Mouse (Mus musculus) heart, adult 11 months (tissue): Measurements from ENCODE around the gene Atf1.
"Not testable (repeated sequence)": the region's sequence is repeated elsewhere in the genome, so short reads cannot be mapped to it uniquely, and the experiment has no call there.

Source experiments
- DNase-seq: peaks from one replicate; pipeline ENCODE4 v3.0.0; 2022

Gene Atf1

DNA sequence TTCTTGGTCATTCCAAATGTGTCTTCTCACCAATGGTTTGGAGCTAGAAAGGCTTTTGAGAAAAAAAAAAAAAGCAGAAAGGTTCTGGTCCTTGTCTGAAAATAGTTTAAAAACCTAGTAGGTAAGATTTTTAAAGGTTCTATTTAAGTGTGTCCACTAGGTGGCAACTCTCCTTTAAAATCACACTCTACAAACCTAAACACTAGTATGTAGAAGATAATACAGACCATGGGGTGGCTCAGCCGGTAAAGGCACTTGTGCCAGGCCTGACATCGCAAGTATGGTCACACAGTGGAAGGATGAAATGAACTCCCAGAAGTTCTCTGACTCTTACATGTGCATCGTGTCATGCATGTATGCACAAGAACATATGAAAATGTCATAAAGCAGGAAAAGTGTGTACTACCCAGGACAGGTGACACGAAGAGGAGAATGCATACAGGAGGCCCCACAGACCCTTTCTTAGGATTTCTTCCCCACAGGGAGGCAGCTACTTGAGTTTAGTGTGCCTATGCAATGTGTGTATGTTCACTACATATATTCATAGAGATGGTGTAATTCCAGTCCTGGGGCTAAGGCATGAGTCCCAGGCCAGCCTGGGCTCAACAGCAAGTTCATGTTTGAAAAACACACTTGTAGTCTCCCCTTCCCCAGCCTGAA is 35.8 kb downstream of the Atf1 start:
- DNase-seq, result peak; percentile 68

DNA sequence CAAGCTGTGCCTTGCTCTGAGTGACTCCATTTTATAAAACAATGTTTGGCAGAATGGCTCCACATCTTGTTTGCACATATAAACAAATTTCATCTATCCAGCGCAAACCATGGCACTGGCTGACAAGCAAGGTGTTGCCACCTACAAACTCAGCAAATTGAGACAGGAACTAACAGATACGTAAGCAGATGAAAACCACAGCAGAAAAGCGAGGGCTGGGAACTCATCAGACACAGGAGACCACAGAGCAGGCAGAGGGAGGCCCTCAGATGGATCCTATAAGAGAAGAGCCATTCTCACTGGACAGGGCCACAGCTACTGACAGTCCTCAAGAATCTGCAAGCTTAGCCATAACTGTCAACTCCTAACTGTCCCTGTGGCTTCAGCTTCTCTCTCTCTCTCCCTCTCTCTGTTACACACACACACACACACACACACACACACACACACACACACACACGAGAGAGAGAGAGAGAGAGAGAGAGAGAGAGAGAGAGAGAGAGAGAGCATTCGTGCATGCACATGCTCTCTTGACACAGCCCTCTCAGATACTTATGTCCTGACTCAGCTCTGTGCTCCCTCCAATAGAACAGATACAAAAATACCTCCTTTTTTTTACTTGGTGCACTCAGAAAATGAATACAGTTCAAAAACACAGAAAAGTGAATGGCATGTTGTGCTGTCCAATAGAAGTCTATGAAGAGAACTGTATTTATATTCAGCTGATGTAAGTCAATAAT is 38.1 kb downstream of the Atf1 start:
- DNase-seq, result peak; percentile 81

DNA sequence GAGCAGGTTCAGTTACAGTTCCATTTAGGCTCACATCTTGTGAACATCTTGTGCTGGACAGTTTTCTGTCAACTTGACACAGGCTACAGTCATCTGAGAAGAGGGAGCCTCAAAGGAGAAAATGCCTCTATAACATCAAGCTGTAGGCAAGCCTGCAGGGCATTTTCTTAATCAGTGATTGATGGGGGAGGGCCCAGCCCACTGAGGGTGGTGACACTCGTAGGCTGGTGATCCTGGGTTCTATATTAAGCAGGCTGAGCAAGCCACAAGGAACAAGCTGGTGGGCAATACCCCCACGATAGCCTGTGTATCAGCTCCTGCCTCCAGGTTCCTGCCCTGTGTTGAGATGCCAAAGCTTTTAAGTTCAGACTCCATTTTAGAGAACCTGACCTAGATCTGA is 41.3 kb downstream of the Atf1 start:
- DNase-seq, result peak; percentile 71

DNA sequence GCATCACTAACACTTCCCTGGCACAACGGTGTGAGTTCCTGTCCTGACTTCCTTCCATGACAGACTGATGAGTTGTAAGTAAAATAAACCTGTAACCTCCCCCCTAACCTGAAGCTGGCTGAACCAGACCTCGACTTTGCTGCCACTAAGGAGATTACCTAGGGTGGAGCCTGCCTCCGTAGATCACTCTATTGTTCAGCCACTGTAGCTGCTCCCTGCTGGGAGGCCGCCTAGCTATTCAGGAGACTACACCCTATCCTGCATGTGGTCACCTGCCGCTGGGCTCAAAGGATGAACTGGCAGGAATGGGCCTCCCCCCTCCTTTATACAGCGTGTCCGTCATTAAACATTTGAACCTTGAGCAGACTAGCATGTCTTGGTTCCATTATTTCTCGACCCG is 42.2 kb downstream of the Atf1 start:
- DNase-seq, result peak; percentile 82

DNA sequence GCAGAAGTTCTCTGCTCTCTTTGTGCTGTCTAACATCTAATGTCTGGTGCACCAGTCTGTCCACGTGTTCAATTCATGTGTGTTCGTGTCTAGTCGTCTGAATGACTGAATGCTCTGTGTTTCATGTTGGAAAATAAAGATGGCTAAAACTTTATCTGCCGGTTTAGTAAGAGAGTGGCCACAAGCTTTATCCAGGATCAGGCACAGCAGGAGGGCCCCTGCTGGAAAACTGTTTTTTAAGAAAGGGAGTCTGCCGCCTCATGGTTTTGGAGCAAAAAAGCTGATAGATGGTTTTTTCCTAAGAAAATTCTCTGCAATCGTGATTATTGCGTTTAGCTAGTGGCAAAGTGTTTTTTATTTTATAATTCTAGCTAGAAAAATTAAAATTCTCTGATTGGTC is 43.0 kb downstream of the Atf1 start:
- DNase-seq, result not testable (repeated sequence)

DNA sequence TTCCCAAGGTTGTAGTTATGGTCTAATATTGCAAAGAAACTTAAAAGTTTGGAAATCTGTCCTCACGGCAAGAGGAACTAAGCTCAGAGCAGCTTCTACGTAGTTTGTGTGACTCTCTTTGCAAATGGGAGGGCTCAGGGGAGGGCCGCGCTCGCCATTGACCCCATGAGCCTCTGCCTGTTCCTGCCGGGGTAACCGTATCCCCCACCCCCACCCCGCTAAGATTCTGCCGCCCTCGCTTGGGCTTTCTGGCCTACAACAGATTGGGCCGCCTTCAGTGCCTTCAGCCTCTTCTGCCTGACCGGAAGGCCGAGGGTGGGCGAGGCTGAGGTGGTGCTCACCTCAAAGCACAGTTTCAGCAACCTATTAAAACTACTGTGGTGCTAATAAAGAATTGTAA is 43.8 kb downstream of the Atf1 start:
- peak; percentile 15 for DNase-seq

DNA sequence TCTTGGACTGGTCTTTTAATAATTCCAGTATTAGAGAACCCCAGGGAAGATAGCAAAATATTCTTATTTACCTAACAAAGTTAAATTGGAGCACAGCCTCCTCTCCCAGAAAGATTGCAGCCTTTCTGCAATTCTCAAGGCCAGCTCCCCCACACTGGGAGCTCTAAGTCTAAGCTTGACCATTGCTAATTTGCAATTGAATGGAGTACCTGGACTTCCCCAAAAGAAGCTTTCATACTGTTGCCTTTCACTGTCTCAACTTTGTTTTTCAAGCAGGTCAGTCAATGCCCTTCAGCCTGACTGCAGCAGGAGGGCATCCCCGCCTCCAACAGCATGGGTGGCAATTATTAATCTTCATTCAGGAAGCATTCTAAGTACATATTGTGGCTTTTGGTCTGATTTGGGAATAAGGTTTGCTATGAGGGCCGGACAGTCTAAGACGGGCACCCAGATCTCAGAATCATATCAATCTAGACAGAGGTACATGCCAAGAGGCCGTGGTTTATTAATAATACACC is 46.2 kb downstream of the Atf1 start:
- peak; percentile 49 for DNase-seq

DNA sequence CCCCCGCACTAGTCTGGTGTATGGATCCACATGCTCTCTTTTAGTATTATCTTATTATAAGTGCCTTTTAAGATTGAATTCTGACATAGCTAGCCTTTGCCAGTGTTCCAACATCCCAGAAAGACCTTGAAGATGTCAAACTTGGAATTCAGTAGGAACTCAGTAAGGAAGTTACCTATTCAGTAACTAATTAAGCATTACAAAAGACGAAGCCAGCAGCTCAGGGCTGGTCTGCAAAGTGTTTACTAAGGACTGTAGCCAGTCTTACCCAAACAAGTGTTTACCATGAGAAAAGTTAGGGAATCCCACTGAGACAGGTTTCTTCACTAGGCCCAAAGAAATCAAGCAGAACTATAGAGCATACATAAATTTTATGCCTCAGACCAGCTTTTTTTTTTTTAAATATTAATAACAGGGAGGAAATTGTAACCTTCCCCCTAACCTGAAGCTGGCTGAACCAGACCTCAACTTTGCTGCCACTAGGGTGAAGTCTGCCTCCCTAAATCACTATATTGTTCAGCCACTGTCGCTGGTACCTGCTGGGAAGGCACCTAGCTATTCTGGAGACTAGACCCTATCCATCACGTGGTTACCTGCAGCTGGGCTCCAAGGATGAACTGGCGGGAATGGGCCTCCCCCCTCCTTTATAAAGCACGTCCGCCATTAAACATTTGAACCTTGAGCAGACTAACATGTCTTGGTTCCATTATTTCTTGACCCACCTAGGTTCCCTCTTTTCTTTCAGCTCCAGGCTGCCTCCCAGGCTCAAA is 47.4 kb downstream of the Atf1 start:
- peak; percentile 55 for DNase-seq

DNA sequence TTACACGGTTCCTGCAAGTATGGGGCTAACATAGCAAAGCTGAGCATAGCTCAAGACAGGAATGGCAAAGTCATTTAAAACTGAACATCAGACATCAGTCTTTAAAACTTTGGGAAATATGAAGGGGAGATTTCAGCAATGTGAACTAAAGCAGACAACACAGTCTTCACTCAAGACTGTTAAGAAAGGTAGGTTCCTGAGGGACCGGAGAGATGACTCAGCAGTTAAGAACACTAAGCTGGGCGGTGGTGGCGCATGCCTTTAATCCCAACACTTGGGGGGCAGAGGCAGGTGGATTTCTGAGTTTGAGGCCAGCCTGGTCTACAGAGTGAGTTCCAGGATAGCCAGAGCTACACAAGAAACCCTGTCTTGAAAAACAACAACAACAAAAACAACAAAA is 48.8 kb downstream of the Atf1 start:
- peak; percentile 49 for DNase-seq

DNA sequence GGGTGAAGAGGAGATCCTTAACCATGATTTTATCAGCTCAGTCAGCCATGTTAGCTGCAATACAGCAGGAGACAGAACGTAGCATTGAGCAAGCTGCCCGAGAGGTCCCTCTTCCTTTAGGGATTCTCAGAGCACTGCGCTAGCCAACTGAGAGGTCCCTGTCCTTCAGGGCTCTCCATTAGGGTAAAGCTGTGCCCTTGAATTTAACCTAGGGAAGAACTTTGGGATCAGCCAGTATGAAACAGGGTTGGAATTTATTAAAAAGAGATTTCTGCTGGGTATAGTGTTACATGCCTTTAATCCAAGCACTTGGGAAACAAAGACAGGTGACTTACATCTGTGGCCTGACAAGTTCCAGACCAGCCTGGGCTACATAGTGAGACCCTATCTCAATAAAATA is 50.0 kb downstream of the Atf1 start:
- peak; percentile 62 for DNase-seq

DNA sequence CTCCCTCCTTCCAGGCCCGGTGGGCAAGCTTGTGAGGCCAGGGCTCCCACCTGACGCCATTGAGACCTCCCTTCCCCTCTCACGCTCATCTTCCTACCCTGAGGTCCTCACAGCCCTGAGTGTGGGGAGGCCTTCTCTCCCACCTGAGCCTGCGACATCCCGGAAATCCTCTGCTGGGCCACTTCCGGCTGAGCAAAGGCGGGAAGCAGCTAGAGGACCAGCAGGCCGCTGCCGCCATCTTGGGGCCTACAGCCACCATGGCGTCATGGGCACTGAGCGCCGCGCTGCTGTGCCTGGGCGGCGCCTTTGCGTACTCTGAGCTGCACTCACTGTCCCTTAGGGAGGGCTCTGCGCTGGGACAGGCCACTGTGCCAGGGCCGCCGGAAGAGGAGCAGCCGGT is 53.0 kb downstream of the Atf1 start, which contains the start of gene Tmprss12:
Gene Tmprss12 (plus strand): TSS at position 212 of the 400 bp plus-strand sequence.
- peak; percentile 83 for DNase-seq

DNA sequence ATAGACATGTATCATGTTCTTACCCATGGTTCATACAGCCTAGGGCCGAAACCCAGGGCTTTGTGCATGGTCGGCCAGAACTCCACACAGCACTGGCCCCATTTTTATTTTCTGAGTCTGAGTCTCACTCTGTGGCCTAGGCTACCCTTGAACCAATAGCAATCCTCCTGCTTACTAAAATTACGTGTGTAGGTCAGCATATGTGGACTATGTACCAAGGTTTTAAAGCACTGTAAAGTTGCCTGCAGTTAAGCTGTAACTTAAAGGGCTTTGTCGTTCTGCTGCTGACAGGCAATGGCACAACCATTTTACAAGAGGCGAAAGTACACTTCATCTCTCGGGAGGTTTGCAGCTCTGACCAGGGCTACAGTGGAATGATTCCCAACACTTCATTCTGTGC is 61.4 kb downstream of the Atf1 start:
- peak; percentile 45 for DNase-seq

DNA sequence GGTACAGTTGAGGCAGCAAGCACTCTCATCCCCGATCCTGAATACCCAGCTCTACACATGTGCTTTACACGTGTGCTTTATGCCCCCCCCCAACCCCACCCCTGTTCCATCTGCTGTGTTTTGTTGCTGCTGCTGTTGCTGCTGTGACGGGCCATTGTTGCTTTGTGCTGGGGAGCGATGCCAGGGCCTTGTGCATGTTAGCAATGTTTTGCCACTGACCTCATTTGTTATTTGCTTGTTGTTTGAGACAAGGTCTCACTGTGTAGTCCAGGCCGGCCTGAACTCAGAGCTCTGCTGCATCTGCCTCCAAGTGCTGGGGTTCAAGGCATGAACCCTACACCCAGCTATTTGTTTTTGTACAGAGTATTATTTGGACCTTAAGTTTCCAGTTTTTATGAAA is 63.2 kb downstream of the Atf1 start:
- peak; percentile 92 for DNase-seq

DNA sequence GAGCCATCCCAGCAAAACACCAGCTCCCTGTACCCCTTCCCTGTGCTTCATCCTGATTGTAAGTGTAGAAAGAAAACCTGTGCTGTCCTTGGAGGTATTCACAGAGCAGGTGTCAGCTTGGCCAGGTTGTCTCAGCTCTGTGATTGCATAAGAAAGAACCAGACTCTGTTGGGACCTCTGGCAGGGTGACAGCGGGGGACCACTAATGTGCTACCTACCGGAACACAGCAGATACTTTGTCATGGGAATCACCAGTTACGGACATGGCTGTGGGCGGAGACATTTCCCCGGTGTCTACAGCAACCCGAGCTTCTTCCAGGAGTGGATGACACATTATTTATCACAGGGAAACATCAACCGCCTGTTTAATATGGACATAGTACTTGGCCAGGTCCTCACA is 64.7 kb downstream of the Atf1 start:
- peak; percentile 59 for DNase-seq

DNA sequence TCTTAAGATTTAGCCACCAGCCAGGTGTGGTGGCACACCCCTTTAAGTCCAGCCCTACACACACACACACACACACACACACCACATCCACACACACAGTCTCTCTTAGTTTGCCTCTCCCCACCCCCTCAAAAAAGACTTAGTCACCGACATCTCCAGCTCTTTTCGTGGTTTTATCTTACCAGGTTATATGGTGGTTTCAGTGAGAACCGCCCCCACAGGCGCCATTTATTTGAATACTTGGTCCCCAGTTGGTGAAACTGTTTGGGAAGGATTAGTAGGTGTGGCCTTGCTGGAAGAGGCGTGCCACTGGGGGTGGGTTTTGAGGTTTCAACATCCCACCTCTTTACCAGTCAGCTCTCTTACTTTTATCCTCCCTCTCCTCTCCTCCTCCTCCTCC is 70.2 kb downstream of the Atf1 start:
- DNase-seq, result no peak

DNA sequence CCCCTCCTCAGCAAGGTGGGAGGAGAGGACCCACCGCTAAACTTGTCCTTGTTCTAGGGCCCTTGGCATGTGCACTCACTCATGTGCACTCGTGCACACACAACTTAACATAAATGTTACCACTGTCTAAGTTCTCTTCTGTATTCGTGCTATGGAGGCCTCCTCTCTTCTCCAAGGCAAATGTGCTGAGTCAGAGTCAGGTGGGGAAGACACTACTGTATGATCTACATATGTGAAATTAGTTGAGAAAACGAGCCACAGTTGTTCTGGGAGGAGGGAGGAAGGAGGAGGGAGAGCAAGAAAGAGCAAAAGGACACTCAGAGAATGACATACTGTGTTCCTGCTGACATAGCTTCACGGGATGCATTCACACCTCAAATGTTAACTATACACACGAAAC is 72.9 kb downstream of the Atf1 start:
- DNase-seq, result no peak

DNA sequence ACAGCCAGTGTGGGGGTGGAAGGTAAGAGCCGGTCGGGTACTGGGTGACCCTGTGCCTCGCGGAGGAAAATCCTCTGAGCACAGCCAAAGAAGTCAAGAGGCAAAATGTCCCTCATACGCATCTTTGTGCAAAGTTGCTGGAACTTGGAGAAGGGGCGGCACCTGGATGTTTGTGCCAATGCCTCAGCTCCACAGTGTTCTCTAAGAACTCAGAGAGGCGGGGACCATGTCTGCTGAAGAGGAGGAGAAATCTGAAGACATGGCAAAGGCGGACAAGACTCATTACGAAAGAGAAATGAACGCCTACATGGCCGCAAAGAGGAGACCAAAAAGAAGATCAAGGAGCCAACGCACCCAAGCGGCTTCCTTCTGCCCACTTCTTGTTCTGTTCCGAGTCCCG is 73.9 kb downstream of the Atf1 start:
- DNase-seq, result no peak

DNA sequence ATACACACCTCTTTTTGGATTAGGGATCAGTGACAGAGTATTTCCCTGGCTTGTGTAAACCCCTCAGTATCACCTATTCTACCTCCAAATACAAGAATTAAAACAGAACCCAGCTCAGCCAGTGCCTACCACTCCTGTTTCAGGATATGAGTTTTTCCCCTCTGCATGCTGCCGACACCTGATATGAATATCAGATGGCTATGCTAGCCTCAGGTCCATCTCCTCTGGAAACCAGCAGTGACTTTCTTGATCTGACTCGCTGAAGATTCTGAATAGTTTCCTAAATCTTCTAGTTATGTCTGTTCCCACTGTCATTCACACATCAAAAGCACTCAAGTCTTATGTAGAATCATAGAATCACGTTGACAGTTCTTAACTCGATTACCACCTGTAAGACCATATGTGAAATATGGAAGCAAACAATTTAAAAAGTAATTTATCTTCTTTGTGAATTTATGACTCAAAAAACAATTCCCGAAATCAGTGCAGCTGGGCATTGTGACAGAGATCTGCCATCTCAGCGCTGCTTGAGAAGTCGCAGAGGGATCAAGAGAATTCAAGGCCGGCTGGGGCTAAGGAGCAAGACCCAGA is 75.9 kb downstream of the Atf1 start:
- DNase-seq, result no peak

DNA sequence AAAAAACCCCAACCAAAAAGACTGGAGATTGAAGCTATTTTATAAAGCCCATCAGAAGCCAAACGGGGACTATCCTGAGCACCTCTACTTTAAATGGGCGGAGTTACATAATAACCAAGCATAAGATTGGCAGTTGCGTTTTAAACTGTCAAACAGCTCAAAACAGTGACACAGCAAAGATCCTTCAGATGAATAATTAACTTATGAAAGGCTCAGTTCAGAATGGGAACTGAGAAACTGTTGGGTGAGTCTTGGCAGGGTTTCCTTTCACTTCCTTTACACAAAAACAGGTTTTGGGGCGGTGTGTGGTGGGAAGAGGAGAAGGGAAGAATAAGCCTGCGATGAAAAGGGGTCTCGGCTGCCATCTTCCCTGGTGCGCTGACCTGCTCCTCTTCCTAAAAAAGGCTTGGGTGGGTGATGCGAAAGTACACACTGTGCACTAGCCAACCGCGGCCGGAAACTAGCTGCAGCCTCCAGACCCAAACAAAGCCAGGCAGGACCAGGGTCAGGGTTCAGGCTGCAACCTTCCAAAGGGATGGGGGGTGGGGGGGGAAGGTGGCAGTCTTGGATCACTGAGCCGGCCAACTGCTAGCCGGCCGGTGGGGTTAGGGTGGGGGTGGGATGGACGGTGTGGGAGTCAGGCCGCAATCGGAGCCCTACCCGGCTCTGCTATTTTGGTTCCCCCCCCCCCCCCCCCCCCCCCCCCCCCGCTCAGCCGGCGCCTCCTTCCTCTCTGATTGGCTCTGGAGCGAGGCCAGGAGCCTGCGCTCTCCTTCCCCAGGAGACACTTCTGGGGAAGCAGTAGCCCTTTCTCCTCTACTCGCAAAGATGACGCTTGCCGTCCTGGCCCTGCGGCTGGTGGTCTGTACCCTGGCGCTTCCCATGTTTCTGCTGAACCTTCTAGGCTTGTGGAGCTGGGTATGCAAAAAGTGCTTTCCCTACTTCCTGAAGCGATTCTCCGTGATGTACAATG is 76.7 kb downstream of the Atf1 start, which contains the start of gene Mettl7a1:
Gene Mettl7a1 (plus strand): TSS at position 122 of the 973 bp plus-strand sequence.
- DNase-seq, result peak; percentile 99

DNA sequence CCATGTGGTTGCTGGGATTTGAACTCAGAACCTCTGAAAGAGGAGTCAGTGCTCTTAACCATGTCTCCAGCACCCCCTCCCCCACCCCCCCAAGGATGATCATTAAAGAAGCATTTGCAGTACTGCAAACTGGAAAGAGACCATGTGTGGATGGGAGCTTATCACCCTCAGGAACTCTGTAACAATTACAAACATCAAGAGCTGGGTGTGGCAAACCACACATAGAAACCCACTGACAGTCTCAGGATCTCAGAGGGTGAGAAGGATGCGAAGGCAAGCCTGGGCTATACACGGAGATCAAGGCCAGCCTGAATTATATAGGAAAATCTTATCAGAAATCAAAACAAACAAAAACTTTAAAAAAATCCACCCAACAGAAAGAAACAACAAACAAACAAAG is 78.6 kb downstream of the Atf1 start:
- peak; percentile 67 for DNase-seq

DNA sequence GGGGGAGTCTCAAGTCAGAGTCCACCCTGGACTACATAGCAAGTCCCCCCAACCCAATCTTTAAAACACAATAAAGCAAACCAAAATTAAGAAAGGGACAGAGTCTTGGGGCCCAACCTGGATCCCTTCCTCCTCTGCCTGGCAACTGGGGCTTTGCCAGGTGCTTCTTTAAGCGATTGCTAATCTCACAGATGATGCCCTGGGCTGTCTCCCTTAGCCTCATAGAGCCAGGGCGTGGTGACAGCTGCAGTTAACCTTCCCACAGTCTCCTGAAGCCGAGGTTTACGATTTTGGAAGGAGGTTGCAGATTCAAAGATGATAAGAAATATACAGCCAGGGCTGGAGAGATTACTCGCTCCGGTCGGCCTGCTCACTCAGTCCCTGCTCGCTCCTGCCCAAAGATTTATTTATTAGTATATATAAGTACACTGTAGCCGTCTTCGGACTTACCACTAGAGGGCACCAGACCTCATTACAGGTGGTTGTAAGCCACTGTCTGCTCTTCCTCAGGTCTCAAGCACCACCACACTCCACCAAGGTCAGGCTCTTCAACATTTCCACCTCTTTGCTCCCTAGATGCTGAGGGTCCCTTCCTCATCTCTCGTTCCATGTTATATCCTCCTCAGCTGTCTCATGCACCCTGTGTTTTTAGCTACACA is 79.9 kb downstream of the Atf1 start:
- not testable (repeated sequence) for DNase-seq
